Mouse (Mus musculus) stomach, postnatal 0 days (tissue): ENCODE results near the gene Psmd8. TPM values are rescaled to one million over a fixed set of nuclear protein-coding genes. Genes with fewer than 3 reads are reported as not detected.

ENCODE experiments used
- ATAC-seq: fragments of 200-750 bp; cut with Nextera tagmentation; 2 replicates; pipeline ENCODE4 v1.8.0; 2017; ENCODE audit not compliant: low FRiP score, low TSS enrichment
- DNase-seq: peaks from one replicate; pipeline ENCODE4 v3.0.0-alpha.2; 2016; ENCODE audit warnings: low spot score
- H3K27ac ChIP-seq: fragments of 300-500 bp; sonication (generic); replicated peaks from 2 replicates; pipeline ENCODE4 v1.5.1; 2014; ENCODE audit warnings: mild to moderate bottlenecking, control low read depth
- H3K27me3 ChIP-seq: fragments of 300-500 bp; sonication (generic); 2 replicates; pipeline ENCODE4 v1.6.1; 2014; ENCODE audit warnings: low read length; ENCODE audit not compliant: control insufficient read depth, insufficient read depth
- H3K36me3 ChIP-seq: fragments of 300-500 bp; sonication (generic); 2 replicates; pipeline ENCODE4 v1.6.1; 2014; ENCODE audit warnings: low read length, mixed read lengths; ENCODE audit not compliant: control insufficient read depth, insufficient read depth
- H3K4me1 ChIP-seq: fragments of 300-500 bp; sonication (generic); replicated peaks from 2 replicates; pipeline ENCODE4 v1.6.1; 2014; ENCODE audit warnings: antibody characterized with exemption; ENCODE audit not compliant: control insufficient read depth, insufficient read depth
- H3K4me2 ChIP-seq: fragments of 300-500 bp; sonication (generic); replicated peaks from 2 replicates; pipeline ENCODE4 v1.6.1; 2014; ENCODE audit warnings: low read depth, mild to moderate bottlenecking, control low read depth, moderate library complexity
- H3K4me3 ChIP-seq: fragments of 300-500 bp; sonication (generic); 2 replicates; pipeline ENCODE4 v1.5.1; 2014; ENCODE audit warnings: low read depth, low read length, control low read depth
- H3K9ac ChIP-seq: fragments of 300-500 bp; sonication (generic); 2 replicates; pipeline ENCODE4 v1.6.1; 2014; ENCODE audit warnings: mild to moderate bottlenecking, low read length, control low read depth, mixed read lengths
- H3K9me3 ChIP-seq: fragments of 300-500 bp; sonication (generic); 2 replicates; pipeline ENCODE4 v1.6.1; 2016; ENCODE audit warnings: low read length; ENCODE audit not compliant: control insufficient read depth
- CTCF ChIP-seq: IDR thresholded peaks from 2 replicates; pipeline ENCODE4 v1.5.1; 2016; ENCODE audit warnings: antibody characterized with exemption, low read depth, mild to moderate bottlenecking, moderate library complexity
- EP300 ChIP-seq: optimal IDR thresholded peaks from 2 replicates; pipeline ENCODE3; 2016; ENCODE audit warnings: antibody characterized with exemption
- whole genome bisulfite sequencing: fragments of 180-500 bp; shearing (Covaris S2); extraction: QIAGEN DNeasy Blood & Tissue Kit; methylation state at CpG from one replicate; pipeline ENCODE4 v1.1.7; 2014; 5-methylcytosine and 5-hydroxymethylcytosine counted together
- polyA plus RNA-seq: library from polyadenylated mRNA; unstranded; fragments of >200 nt; fragmentation: Nextera tagmentation; extraction: Ambion mirVana; gene quantifications from 2 replicates; pipeline ENCODE4 v1.2.1, GENCODE M21; 2015

Gene Psmd8
- polyA plus RNA-seq, 1 experiment from 2014 or later: 262 TPM

- H3K4me2 ChIP-seq: peak within 1 kb of the TSS; percentile 99
- no peaks in the 10 kb centered on the region for H3K9me3 ChIP-seq
- H3K36me3 ChIP-seq: peaks cover 3% of the 10 kb centered on the region; the same call in 1 of the 2 replicates
- peak within 1 kb of the TSS; percentile 91 for H3K27ac ChIP-seq
- H3K4me1 ChIP-seq: no peaks in the 10 kb centered on the region
- peak within 1 kb of the TSS; percentile 88 for H3K9ac ChIP-seq
- TF ChIP-seq CTCF (peak; percentile 61), EP300 (no peak)
- 2% methylated on average over 63 of the region's 68 CpGs for WGBS
- DNase-seq (peak; percentile 89), ATAC-seq (peak; percentile 81)
- peak within 1 kb of the TSS; percentile 83 for H3K4me3 ChIP-seq
- no peaks in the 10 kb centered on the region for H3K27me3 ChIP-seq
Observed at GRCm38 (mm10) chr7:29155838-29156782, 24.4 kb downstream of the Psmd8 start, which contains the start of gene Fam98c. Gene Fam98c, minus strand, starts transcription at chr7:29156234.

GRCm38 (mm10) chr7:29155196-29155837, 25.2 kb downstream of the Psmd8 start:
- TF ChIP-seq EP300 (no peak), CTCF (peak; percentile 58)
- WGBS: 10% methylated on average over 35 of the region's 37 CpGs
- peak; percentile 96 for DNase-seq

GRCm38 (mm10) chr7:29154018-29154720, 26.3 kb downstream of the Psmd8 start:
- peaks cover 3% of the 10 kb centered on the region; the same call in 1 of the 2 replicates for H3K36me3 ChIP-seq
- TF ChIP-seq EP300 (no peak), CTCF (peak; percentile 38)
- H3K4me2 ChIP-seq: no peak overlapping the region
- no peak overlapping the region for H3K4me3 ChIP-seq
- no peak overlapping the region for H3K27ac ChIP-seq
- H3K9me3 ChIP-seq: no peaks in the 10 kb centered on the region
- no peak for DNase-seq
- no peaks in the 10 kb centered on the region for H3K4me1 ChIP-seq
- H3K9ac ChIP-seq: no peak overlapping the region
- ATAC-seq: no peak
- WGBS: 94% methylated on average over 14 of the region's 14 CpGs
- no peaks in the 10 kb centered on the region for H3K27me3 ChIP-seq

More at GRCm38 (mm10) chr7:29155196-29155837, 25.2 kb downstream of the Psmd8 start:
- Histone ChIP-seq H3K27me3 (no peaks in the 10 kb centered on the region), H3K9me3 (no peaks in the 10 kb centered on the region), H3K9ac (peak overlapping the region; percentile 88), H3K36me3 (peaks cover 3% of the 10 kb centered on the region; the same call in 1 of the 2 replicates), H3K4me1 (no peaks in the 10 kb centered on the region), H3K4me3 (peak overlapping the region; percentile 83), H3K27ac (peak overlapping the region; percentile 91), H3K4me2 (peak overlapping the region; percentile 99)
- peak; percentile 91 for ATAC-seq

GRCm38 (mm10) chr7:29151486-29151885, 29.0 kb downstream of the Psmd8 start:
- no peak overlapping the region for H3K4me3 ChIP-seq
- no peak for DNase-seq
- H3K27me3 ChIP-seq: no peaks in the 10 kb centered on the region
- H3K36me3 ChIP-seq: peaks cover 3% of the 10 kb centered on the region; the same call in 1 of the 2 replicates
- no peak for ATAC-seq
- H3K9me3 ChIP-seq: no peaks in the 10 kb centered on the region
- no peak overlapping the region for H3K9ac ChIP-seq
- TF ChIP-seq EP300: no peak
- TF ChIP-seq CTCF: no peak
- no peaks in the 10 kb centered on the region for H3K4me1 ChIP-seq
- no peak overlapping the region for H3K4me2 ChIP-seq
- H3K27ac ChIP-seq: no peak overlapping the region
- WGBS: 63% methylated on average over 10 of the region's 10 CpGs

- Histone ChIP-seq H3K9ac (no peak overlapping the region), H3K27ac (no peak overlapping the region), H3K27me3 (no peaks in the 10 kb centered on the region), H3K9me3 (no peaks in the 10 kb centered on the region), H3K4me3 (no peak overlapping the region), H3K4me1 (no peaks in the 10 kb centered on the region), H3K36me3 (0 out of 2 replicates have a peak, but pooled peaks cover 3% of the 10 kb centered on the region), H3K4me2 (no peak overlapping the region)
- DNase-seq (no peak), ATAC-seq (no peak)
- TF ChIP-seq EP300: no peak
- TF ChIP-seq CTCF: no peak
- 96% methylated on average over 14 of the region's 15 CpGs for WGBS
Observed at GRCm38 (mm10) chr7:29148771-29149170, 31.7 kb downstream of the Psmd8 start.
